Mouse (Mus musculus): ENCODE data around the gene Pde4d. TPM values are rescaled to one million over a fixed set of nuclear protein-coding genes. Genes with fewer than 3 reads are reported as not detected.

Pde4d gene
- polyA plus RNA-seq, 1 experiment, result 56.2 TPM

- H3K4me1 ChIP-seq (ENCODE audit: control insufficient read depth, insufficient read depth, insufficient read length, low read length), result no peaks in the 10 kb centered on the region
- H3K27ac ChIP-seq (replicated peaks; ENCODE audit: low read depth, low read length), result no peak overlapping the region
- no peak overlapping the region for H3K4me3 ChIP-seq (ENCODE audit: insufficient read depth, low read depth, low read length)
Observed at GRCm38 (mm10) chr13:108599186-108599900, 149.6 kb downstream of the Pde4d start.

- H3K27ac ChIP-seq (replicated peaks; ENCODE audit: low read depth, low read length), result no peak overlapping the region
- H3K4me3 ChIP-seq (ENCODE audit: insufficient read depth, low read depth, low read length), result no peak overlapping the region
- no peaks in the 10 kb centered on the region for H3K4me1 ChIP-seq (ENCODE audit: control insufficient read depth, insufficient read depth, insufficient read length, low read length)
Observed at GRCm38 (mm10) chr13:108601021-108601420, 151.3 kb downstream of the Pde4d start.

GRCm38 (mm10) chr13:108603502-108603901 is 153.8 kb downstream of the Pde4d start:
- H3K4me3 ChIP-seq (ENCODE audit: insufficient read depth, low read depth, low read length), result no peak overlapping the region
- H3K4me1 ChIP-seq (ENCODE audit: control insufficient read depth, insufficient read depth, insufficient read length, low read length), result no peaks in the 10 kb centered on the region
- no peak overlapping the region for H3K27ac ChIP-seq (replicated peaks; ENCODE audit: low read depth, low read length)

GRCm38 (mm10) chr13:108604213-108604612 is 154.5 kb downstream of the Pde4d start:
- H3K4me1 ChIP-seq (ENCODE audit: control insufficient read depth, insufficient read depth, insufficient read length, low read length), result no peaks in the 10 kb centered on the region

GRCm38 (mm10) chr13:108618207-108618606 is 168.5 kb downstream of the Pde4d start:
- no peak overlapping the region for H3K4me3 ChIP-seq (ENCODE audit: insufficient read depth, low read depth, low read length)

More at GRCm38 (mm10) chr13:108604213-108604612, 154.5 kb downstream of the Pde4d start:
- H3K4me3 ChIP-seq (ENCODE audit: insufficient read depth, low read depth, low read length), result no peak overlapping the region
- no peak overlapping the region for H3K27ac ChIP-seq (replicated peaks; ENCODE audit: low read depth, low read length)

GRCm38 (mm10) chr13:108622681-108623080 is 172.9 kb downstream of the Pde4d start:
- Histone ChIP-seq H3K4me1 (ENCODE audit: control insufficient read depth, insufficient read depth, insufficient read length, low read length) (no peaks in the 10 kb centered on the region), H3K27ac (replicated peaks; ENCODE audit: low read depth, low read length) (no peak overlapping the region)

More at GRCm38 (mm10) chr13:108618207-108618606, 168.5 kb downstream of the Pde4d start:
- Histone ChIP-seq H3K27ac (replicated peaks; ENCODE audit: low read depth, low read length) (no peak overlapping the region), H3K4me1 (ENCODE audit: control insufficient read depth, insufficient read depth, insufficient read length, low read length) (no peaks in the 10 kb centered on the region)

GRCm38 (mm10) chr13:108623929-108624328 is 174.2 kb downstream of the Pde4d start:
- Histone ChIP-seq H3K27ac (replicated peaks; ENCODE audit: low read depth, low read length) (no peak overlapping the region), H3K4me3 (ENCODE audit: insufficient read depth, low read depth, low read length) (no peak overlapping the region), H3K4me1 (ENCODE audit: control insufficient read depth, insufficient read depth, insufficient read length, low read length) (no peaks in the 10 kb centered on the region)

More at GRCm38 (mm10) chr13:108622681-108623080, 172.9 kb downstream of the Pde4d start:
- no peak overlapping the region for H3K4me3 ChIP-seq (ENCODE audit: insufficient read depth, low read depth, low read length)

- Histone ChIP-seq H3K27ac (replicated peaks; ENCODE audit: low read depth, low read length) (no peak overlapping the region), H3K4me3 (ENCODE audit: insufficient read depth, low read depth, low read length) (no peak overlapping the region), H3K4me1 (ENCODE audit: control insufficient read depth, insufficient read depth, insufficient read length, low read length) (no peaks in the 10 kb centered on the region)
Observed at GRCm38 (mm10) chr13:108626166-108626565, 176.4 kb downstream of the Pde4d start.

- Histone ChIP-seq H3K4me3 (ENCODE audit: insufficient read depth, low read depth, low read length) (no peak overlapping the region), H3K4me1 (ENCODE audit: control insufficient read depth, insufficient read depth, insufficient read length, low read length) (no peaks in the 10 kb centered on the region), H3K27ac (replicated peaks; ENCODE audit: low read depth, low read length) (no peak overlapping the region)
Observed at GRCm38 (mm10) chr13:108628501-108628900, 178.8 kb downstream of the Pde4d start.

GRCm38 (mm10) chr13:108630576-108630975 is 180.8 kb downstream of the Pde4d start:
- H3K4me3 ChIP-seq (ENCODE audit: insufficient read depth, low read depth, low read length), result no peak overlapping the region
- no peak overlapping the region for H3K27ac ChIP-seq (replicated peaks; ENCODE audit: low read depth, low read length)

GRCm38 (mm10) chr13:108631222-108631621 is 181.5 kb downstream of the Pde4d start:
- no peaks in the 10 kb centered on the region for H3K4me1 ChIP-seq (ENCODE audit: control insufficient read depth, insufficient read depth, insufficient read length, low read length)
- no peak overlapping the region for H3K4me3 ChIP-seq (ENCODE audit: insufficient read depth, low read depth, low read length)
- H3K27ac ChIP-seq (replicated peaks; ENCODE audit: low read depth, low read length), result no peak overlapping the region

More at GRCm38 (mm10) chr13:108630576-108630975, 180.8 kb downstream of the Pde4d start:
- H3K4me1 ChIP-seq (ENCODE audit: control insufficient read depth, insufficient read depth, insufficient read length, low read length), result no peaks in the 10 kb centered on the region

- Histone ChIP-seq H3K27ac (replicated peaks; ENCODE audit: low read depth, low read length) (no peak overlapping the region), H3K4me1 (ENCODE audit: control insufficient read depth, insufficient read depth, insufficient read length, low read length) (no peaks in the 10 kb centered on the region), H3K4me3 (ENCODE audit: insufficient read depth, low read depth, low read length) (no peak overlapping the region)
Observed at GRCm38 (mm10) chr13:108636526-108636925, 186.8 kb downstream of the Pde4d start.

GRCm38 (mm10) chr13:108642259-108642658 is 192.5 kb downstream of the Pde4d start:
- Histone ChIP-seq H3K4me1 (ENCODE audit: control insufficient read depth, insufficient read depth, insufficient read length, low read length) (no peaks in the 10 kb centered on the region), H3K27ac (replicated peaks; ENCODE audit: low read depth, low read length) (no peak overlapping the region), H3K4me3 (ENCODE audit: insufficient read depth, low read depth, low read length) (no peak overlapping the region)

GRCm38 (mm10) chr13:108646801-108647200 is 197.1 kb downstream of the Pde4d start:
- Histone ChIP-seq H3K4me1 (ENCODE audit: control insufficient read depth, insufficient read depth, insufficient read length, low read length) (no peaks in the 10 kb centered on the region), H3K27ac (replicated peaks; ENCODE audit: low read depth, low read length) (no peak overlapping the region), H3K4me3 (ENCODE audit: insufficient read depth, low read depth, low read length) (no peak overlapping the region)

- Histone ChIP-seq H3K4me1 (ENCODE audit: control insufficient read depth, insufficient read depth, insufficient read length, low read length) (no peaks in the 10 kb centered on the region), H3K27ac (replicated peaks; ENCODE audit: low read depth, low read length) (no peak overlapping the region), H3K4me3 (ENCODE audit: insufficient read depth, low read depth, low read length) (no peak overlapping the region)
Observed at GRCm38 (mm10) chr13:108647239-108647638, 197.5 kb downstream of the Pde4d start.

GRCm38 (mm10) chr13:108654026-108654723 is 204.4 kb downstream of the Pde4d start:
- Histone ChIP-seq H3K27ac (replicated peaks; ENCODE audit: low read depth, low read length) (no peak overlapping the region), H3K4me3 (ENCODE audit: insufficient read depth, low read depth, low read length) (no peak overlapping the region), H3K4me1 (ENCODE audit: control insufficient read depth, insufficient read depth, insufficient read length, low read length) (no peaks in the 10 kb centered on the region)

Measured in brown adipose tissue, adult 24 weeks (tissue).